ENCODE assay signal across 7 mouse cellular contexts in the genomic region with DNA sequence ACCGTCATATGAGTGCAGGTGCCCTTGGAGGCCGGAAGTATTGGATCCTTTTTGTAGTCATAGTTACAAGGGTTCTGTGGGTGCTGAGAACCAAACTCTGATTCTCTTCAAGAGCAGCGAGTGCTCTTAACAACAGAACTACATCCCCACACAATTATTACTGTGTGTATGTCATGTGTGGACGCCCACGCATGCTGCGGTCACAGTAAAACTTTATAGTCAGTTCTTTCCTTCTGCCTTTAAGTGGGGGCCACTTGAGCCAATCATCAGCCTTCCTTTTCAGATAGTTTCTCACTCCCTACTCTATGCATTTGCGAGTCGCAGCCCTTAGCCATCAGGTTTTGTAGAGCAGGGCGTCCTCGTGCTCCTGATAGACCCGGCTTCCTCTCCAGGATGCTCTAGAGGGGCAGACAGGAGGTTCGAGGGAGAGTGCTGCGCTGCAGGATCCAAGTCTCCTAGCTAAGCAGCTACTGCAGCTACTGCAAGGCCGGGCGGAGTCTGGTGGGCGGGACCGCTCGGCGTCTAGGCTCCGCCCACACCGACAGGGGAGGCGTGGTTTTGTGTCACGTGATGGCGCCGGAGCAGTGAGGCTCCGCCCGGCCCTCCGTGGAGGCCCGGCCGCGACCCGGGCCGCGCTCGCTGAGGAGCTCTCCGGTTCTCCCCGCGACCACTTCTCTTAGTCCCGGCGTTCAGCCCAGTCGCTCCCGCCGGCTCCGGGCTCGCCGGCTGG. TPM values are rescaled to one million over a fixed set of nuclear protein-coding genes. Genes with fewer than 3 reads are reported as not detected.
DNase-seq lines count a peak whose midpoint lies in the region; ATAC-seq lines count a peak whose summit lies in the region.

Gene Cyth3, plus strand, starts transcription at position 555 of the 730 bp plus-strand sequence.

- no peaks in the 10 kb centered on the region for H3K27me3 ChIP-seq in limb, embryonic 10.5 days (ENCODE audit: low read depth, poor library complexity, severe bottlenecking)
- H3K27me3 ChIP-seq in midbrain, embryonic 13.5 days, result no peaks in the 10 kb centered on the region

- ATAC-seq in midbrain, embryonic 13.5 days, result peak; percentile 89

- 9% methylated on average over 46 of the region's 46 CpGs for WGBS in limb, embryonic 10.5 days
- 8% methylated on average over 46 of the region's 46 CpGs for WGBS in midbrain, embryonic 13.5 days

- H3K9ac ChIP-seq in midbrain, embryonic 13.5 days (replicated peaks), result peak within 1 kb of the TSS; percentile 85

- H3K4me1 ChIP-seq in limb, embryonic 10.5 days, result peaks cover 80% of the 10 kb centered on the region
- H3K4me1 ChIP-seq in midbrain, embryonic 13.5 days (replicated peaks), result peaks cover 45% of the 10 kb centered on the region

- no peaks in the 10 kb centered on the region for H3K9me3 ChIP-seq in limb, embryonic 10.5 days (replicated peaks)
- no peaks in the 10 kb centered on the region for H3K9me3 ChIP-seq in midbrain, embryonic 13.5 days

- peak; percentile 93 for DNase-seq in adrenal gland, adult 8-10 months
- peak; percentile 96 for DNase-seq in embryo, embryonic 9.5 days (ENCODE audit: extremely low spot score)
- DNase-seq in gonadal fat pad, adult 2 months (ENCODE audit: low read depth), result no peak
- DNase-seq in kidney, adult 11 months, result peak; percentile 95
- DNase-seq in limb, embryonic 10.5 days (ENCODE audit: low spot score), result peak; percentile 98
- DNase-seq in spleen, adult 12 weeks (ENCODE audit: low spot score), result peak; percentile 97

- H3K4me2 ChIP-seq in midbrain, embryonic 13.5 days (replicated peaks), result peak within 1 kb of the TSS; percentile 68

- H3K4me3 ChIP-seq in limb, embryonic 10.5 days, result peak within 1 kb of the TSS; percentile 76
- peak within 1 kb of the TSS; percentile 79 for H3K4me3 ChIP-seq in midbrain, embryonic 13.5 days (replicated peaks)

- no peaks in the 10 kb centered on the region for H3K36me3 ChIP-seq in limb, embryonic 10.5 days
- H3K36me3 ChIP-seq in midbrain, embryonic 13.5 days, result no peaks in the 10 kb centered on the region

- H3K27ac ChIP-seq in limb, embryonic 10.5 days, result peak within 1 kb of the TSS; percentile 95
- H3K27ac ChIP-seq in midbrain, embryonic 13.5 days, result peak within 1 kb of the TSS; percentile 74

RNA-seq across cellular contexts. Expression of gene Cyth3, which starts in this region (rescaled TPM):
- 100 to 1,000 TPM; 134 to 193 (median 146) TPM for total RNA-seq in adrenal gland, adult 8-10 months (2022)
- polyA plus RNA-seq in gonadal fat pad, adult 2 months (2012; rRNA removed), result 33.5 and 37.2 TPM in 2 replicates
- 47.5 and 59.2 TPM in 2 replicates for polyA plus RNA-seq in limb, embryonic 10.5 days (2016; fragmentation: Nextera tagmentation; extraction: Ambion mirVana)
- polyA plus RNA-seq in midbrain, embryonic 13.5 days (2015; fragmentation: Nextera tagmentation; extraction: Ambion mirVana), result 29.2 and 31.5 TPM in 2 replicates
